Mouse (Mus musculus): ENCODE measurements at regions not wholly inside any gene's neighbourhood (a gene's known extent, or its start where the extent isn't known, plus 50 kb on each side); places are given as distances from the start of the nearest gene placed in this dataset.
A peak's percentile ranks its signal among the peaks of the same experiment; 100 is the strongest.

- no peaks in the 10 kb centered on the region for H3K9me3 ChIP-seq (ENCODE audit: control insufficient read depth, low read length)
- no peak for ATAC-seq (ENCODE audit: low FRiP score, low TSS enrichment)
- WGBS: 93% methylated on average over 1 of the region's 1 CpGs
Observed at GRCm38 (mm10) chr1:149705223-149705622, 255.9 kb downstream of the Pla2g4a start.

DNA sequence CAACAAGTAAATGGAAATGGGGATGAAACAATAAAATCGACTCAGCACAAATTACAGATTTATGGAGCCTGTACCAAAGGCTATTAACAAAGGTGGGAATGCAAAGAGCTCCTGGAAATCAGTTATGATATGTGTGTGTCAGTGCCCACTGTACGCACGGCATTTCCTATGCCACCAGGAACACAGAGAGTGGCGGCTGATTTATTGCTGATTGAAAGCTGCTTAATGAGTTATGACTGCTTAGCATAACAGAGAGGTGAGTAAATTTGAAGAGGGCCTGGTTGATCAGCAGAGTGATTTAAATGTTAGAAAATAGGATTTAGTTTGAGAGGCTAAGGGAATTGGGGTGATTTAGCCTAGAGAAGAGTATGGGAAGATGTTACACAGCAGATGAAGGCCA is 261.7 kb downstream of the Pla2g4a start:
- ATAC-seq (ENCODE audit: low FRiP score, low TSS enrichment) (peak; percentile 68; the same call in 1 of the 2 replicates), DNase-seq (peak; percentile 7)
- Histone ChIP-seq H3K36me3 (ENCODE audit: control insufficient read depth, insufficient read depth, low read length) (no peaks in the 10 kb centered on the region), H3K4me2 (ENCODE audit: low read length) (no peak overlapping the region), H3K9me3 (ENCODE audit: control insufficient read depth, low read length) (no peaks in the 10 kb centered on the region), H3K27me3 (ENCODE audit: control insufficient read depth, insufficient read depth, low read length) (no peaks in the 10 kb centered on the region), H3K4me1 (ENCODE audit: control insufficient read depth, insufficient read depth, low read length) (no peaks in the 10 kb centered on the region), H3K27ac (replicated peaks; ENCODE audit: low read depth, low read length) (no peak overlapping the region), H3K4me3 (replicated peaks; ENCODE audit: low read depth, low read length) (no peak overlapping the region), H3K9ac (replicated peaks; ENCODE audit: low read length) (no peak overlapping the region)
- WGBS: 63% methylated on average over 4 of the region's 4 CpGs

More at GRCm38 (mm10) chr1:149705223-149705622, 255.9 kb downstream of the Pla2g4a start:
- Histone ChIP-seq H3K4me2 (ENCODE audit: low read length) (no peak overlapping the region), H3K36me3 (ENCODE audit: control insufficient read depth, insufficient read depth, low read length) (no peaks in the 10 kb centered on the region), H3K4me3 (replicated peaks; ENCODE audit: low read depth, low read length) (no peak overlapping the region), H3K4me1 (ENCODE audit: control insufficient read depth, insufficient read depth, low read length) (no peaks in the 10 kb centered on the region), H3K9ac (replicated peaks; ENCODE audit: low read length) (no peak overlapping the region), H3K27me3 (ENCODE audit: control insufficient read depth, insufficient read depth, low read length) (no peaks in the 10 kb centered on the region), H3K27ac (replicated peaks; ENCODE audit: low read depth, low read length) (no peak overlapping the region)
- no peak for DNase-seq

DNA sequence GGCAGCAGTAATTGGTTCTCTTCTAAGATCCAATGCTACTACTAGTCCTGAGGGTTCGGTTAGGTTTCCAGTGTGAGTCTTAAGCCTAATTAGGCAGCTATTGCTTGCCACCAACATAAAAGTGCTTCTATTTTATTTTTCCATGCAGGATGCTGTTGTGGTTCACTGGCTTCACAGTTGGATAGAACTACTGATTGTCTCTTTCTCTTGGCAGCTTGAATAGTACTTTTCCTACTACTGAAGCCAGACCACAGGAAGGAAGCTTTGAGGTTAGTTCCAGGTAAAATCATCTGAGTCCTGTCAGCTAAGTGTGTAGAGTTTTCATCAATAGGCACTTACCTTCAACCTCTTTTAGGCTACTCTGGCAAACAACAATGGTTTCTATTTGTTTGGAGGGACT is 286.9 kb downstream of the Pla2g4a start:
- H3K27ac ChIP-seq (replicated peaks; ENCODE audit: low read depth, low read length): no peak overlapping the region

DNA sequence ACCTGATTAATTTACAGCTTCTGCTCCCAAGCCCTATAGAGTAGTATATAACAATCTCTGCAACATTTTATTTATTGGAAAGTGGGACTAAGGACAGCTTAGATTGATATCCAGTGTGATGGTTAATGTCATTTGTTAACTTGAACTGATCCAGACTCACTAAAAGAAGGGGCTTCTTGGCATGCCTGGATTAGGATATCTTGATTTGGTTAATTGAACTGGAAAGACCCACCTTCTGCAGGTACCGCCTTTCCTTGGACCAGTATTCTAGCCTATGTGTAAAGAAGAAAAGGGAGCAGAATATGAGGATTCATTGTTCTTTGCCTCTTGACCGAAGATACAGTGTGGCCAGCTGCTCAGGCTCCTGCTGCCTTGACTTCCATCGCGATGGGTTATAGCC is 288.5 kb downstream of the Pla2g4a start:
- ATAC-seq (ENCODE audit: low FRiP score, low TSS enrichment) (no peak), DNase-seq (no peak)
- no peak overlapping the region for H3K9ac ChIP-seq (replicated peaks; ENCODE audit: low read length)
- H3K4me2 ChIP-seq (ENCODE audit: low read length): no peak overlapping the region
- H3K4me1 ChIP-seq (ENCODE audit: control insufficient read depth, insufficient read depth, low read length): no peaks in the 10 kb centered on the region
- no peak overlapping the region for H3K27ac ChIP-seq (replicated peaks; ENCODE audit: low read depth, low read length)
- H3K9me3 ChIP-seq (ENCODE audit: control insufficient read depth, low read length): no peaks in the 10 kb centered on the region
- H3K4me3 ChIP-seq (replicated peaks; ENCODE audit: low read depth, low read length): no peak overlapping the region
- no peaks in the 10 kb centered on the region for H3K36me3 ChIP-seq (ENCODE audit: control insufficient read depth, insufficient read depth, low read length)
- 91% methylated on average over 4 of the region's 4 CpGs for WGBS
- H3K27me3 ChIP-seq (ENCODE audit: control insufficient read depth, insufficient read depth, low read length): no peaks in the 10 kb centered on the region

More for the DNA sequence above, 286.9 kb downstream of the Pla2g4a start:
- Histone ChIP-seq H3K4me1 (ENCODE audit: control insufficient read depth, insufficient read depth, low read length) (no peaks in the 10 kb centered on the region), H3K9ac (replicated peaks; ENCODE audit: low read length) (no peak overlapping the region), H3K36me3 (ENCODE audit: control insufficient read depth, insufficient read depth, low read length) (no peaks in the 10 kb centered on the region), H3K4me3 (replicated peaks; ENCODE audit: low read depth, low read length) (no peak overlapping the region), H3K4me2 (ENCODE audit: low read length) (no peak overlapping the region), H3K9me3 (ENCODE audit: control insufficient read depth, low read length) (no peaks in the 10 kb centered on the region), H3K27me3 (ENCODE audit: control insufficient read depth, insufficient read depth, low read length) (no peaks in the 10 kb centered on the region)
- 82% methylated on average over 1 of the region's 1 CpGs for WGBS
- no peak for ATAC-seq (ENCODE audit: low FRiP score, low TSS enrichment)
- DNase-seq: no peak

DNA sequence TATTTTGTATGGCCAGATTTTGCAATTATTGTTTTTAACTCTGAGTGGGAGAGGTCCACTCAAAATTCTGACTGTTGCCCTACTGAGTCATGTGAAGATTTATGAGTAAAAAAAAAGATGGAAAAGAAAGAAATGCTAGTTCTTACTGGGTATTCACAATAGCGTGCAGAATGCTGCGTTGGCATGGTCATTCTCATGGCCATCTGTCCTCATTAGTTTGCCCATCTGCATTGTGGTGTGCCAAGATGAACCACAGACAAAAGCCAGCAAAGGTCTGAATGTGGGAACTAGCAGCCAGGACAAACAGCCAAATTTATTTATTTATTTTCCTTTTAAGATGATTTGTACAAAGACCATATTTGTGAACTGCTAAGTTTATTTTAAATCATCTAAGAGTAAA is 289.0 kb downstream of the Pla2g4a start:
- H3K9me3 ChIP-seq (ENCODE audit: control insufficient read depth, low read length): no peaks in the 10 kb centered on the region
- ATAC-seq (ENCODE audit: low FRiP score, low TSS enrichment): no peak
- no peaks in the 10 kb centered on the region for H3K4me1 ChIP-seq (ENCODE audit: control insufficient read depth, insufficient read depth, low read length)
- 91% methylated on average over 2 of the region's 2 CpGs for WGBS
- H3K4me2 ChIP-seq (ENCODE audit: low read length): no peak overlapping the region
- DNase-seq: no peak
- no peaks in the 10 kb centered on the region for H3K27me3 ChIP-seq (ENCODE audit: control insufficient read depth, insufficient read depth, low read length)
- no peak overlapping the region for H3K4me3 ChIP-seq (replicated peaks; ENCODE audit: low read depth, low read length)
- H3K27ac ChIP-seq (replicated peaks; ENCODE audit: low read depth, low read length): no peak overlapping the region
- no peak overlapping the region for H3K9ac ChIP-seq (replicated peaks; ENCODE audit: low read length)
- no peaks in the 10 kb centered on the region for H3K36me3 ChIP-seq (ENCODE audit: control insufficient read depth, insufficient read depth, low read length)

- peak; percentile 2 for DNase-seq
- H3K27ac ChIP-seq (replicated peaks; ENCODE audit: low read depth, low read length): no peak overlapping the region
- H3K27me3 ChIP-seq (ENCODE audit: control insufficient read depth, insufficient read depth, low read length): no peaks in the 10 kb centered on the region
- ATAC-seq (ENCODE audit: low FRiP score, low TSS enrichment): no peak
- H3K9me3 ChIP-seq (ENCODE audit: control insufficient read depth, low read length): no peaks in the 10 kb centered on the region
- 63% methylated on average over 3 of the region's 3 CpGs for WGBS
- H3K36me3 ChIP-seq (ENCODE audit: control insufficient read depth, insufficient read depth, low read length): no peaks in the 10 kb centered on the region
- no peak overlapping the region for H3K4me2 ChIP-seq (ENCODE audit: low read length)
- H3K4me3 ChIP-seq (replicated peaks; ENCODE audit: low read depth, low read length): no peak overlapping the region
- H3K4me1 ChIP-seq (ENCODE audit: control insufficient read depth, insufficient read depth, low read length): no peaks in the 10 kb centered on the region
- H3K9ac ChIP-seq (replicated peaks; ENCODE audit: low read length): no peak overlapping the region
Observed at GRCm38 (mm10) chr1:149671091-149671490, 290.0 kb downstream of the Pla2g4a start.

All from midbrain, embryonic 14.5 days (tissue).